Mouse (Mus musculus): ENCODE data around the gene Gm9507.
"Not testable (repeated sequence)": the region's sequence is repeated elsewhere in the genome, so short reads cannot be mapped to it uniquely, and the experiment has no call there.

- not testable (repeated sequence) for TF ChIP-seq POLR2A (IDR thresholded peaks at IDR 0.05; ENCODE audit: control insufficient read depth, low read depth, low read length); CTCF (IDR thresholded peaks at IDR 0.05; ENCODE audit: control insufficient read depth, insufficient read depth, insufficient replicate concordance, low read depth, low read length)
These were observed 23.8 kb downstream of the Gm9507 start, which contains the start of gene Gm7137 for GRCm38 (mm10) chr10:77787876-77788275.
